Mouse (Mus musculus): ENCODE measurements around the gene Ppp2r5d.
A peak's percentile ranks its signal among the peaks of the same experiment; 100 is the strongest.

Ppp2r5d gene

GRCm38 (mm10) chr17:46714756-46715481 lies 10.0 kb upstream of the Ppp2r5d start:
- no peak for DNase-seq (ENCODE audit: low spot score)

GRCm38 (mm10) chr17:46713849-46714248 lies 8.9 kb upstream of the Ppp2r5d start:
- no peak for DNase-seq (ENCODE audit: low spot score)

DNA sequence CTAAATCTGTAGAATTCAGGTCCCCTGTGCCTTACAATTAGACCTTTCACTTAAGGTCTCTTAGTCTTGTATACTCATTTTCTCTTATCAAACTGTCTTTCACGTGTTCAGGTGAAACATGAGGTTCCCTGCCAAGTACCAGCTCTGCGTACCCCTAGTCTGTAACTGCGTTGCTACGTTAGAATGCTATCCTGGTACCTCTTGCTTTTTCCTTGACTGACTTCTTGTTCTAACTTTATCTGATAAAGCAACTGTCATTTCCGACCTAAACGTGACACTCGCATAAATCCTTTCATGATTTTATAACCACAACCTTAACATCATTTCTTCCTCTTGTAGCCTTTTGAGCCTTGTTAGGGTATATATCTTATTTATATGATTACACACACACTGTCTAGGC lies 7.5 kb upstream of the Ppp2r5d start:
- no peak for DNase-seq (ENCODE audit: low spot score)

DNA sequence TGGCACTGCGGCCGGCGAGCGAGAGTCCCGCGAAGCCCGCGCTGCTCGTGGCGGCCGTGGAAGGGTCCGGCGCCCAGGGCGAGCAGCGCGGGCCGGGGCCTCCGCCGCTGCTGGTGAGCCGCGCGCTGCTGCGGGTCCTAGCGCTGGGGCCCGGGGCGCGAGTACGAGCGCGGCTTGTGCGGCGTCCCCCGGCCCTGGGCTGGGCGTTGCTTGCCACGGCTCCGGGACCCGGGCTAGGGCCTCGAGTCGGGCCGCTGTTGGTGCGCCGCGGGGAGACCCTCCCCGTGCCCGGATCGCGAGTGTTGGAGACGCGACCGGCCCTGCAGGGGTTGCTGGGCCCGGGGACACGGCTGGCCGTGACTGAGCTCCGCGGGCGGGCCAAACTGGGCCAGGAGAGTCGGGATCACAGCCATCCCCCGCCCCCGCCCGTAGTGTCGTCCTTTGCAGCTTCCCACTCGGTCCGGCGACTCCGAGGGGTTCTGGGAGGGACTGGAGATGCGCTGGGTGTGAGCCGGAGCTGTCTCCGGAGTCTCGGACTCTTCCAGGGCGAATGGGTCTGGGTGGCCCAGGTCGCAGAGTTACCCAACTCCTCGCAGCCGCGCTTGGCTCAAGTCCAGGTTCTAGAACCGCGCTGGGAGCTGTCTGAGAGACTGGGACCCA lies 6.8 kb upstream of the Ppp2r5d start:
- DNase-seq (ENCODE audit: low spot score) = no peak

DNA sequence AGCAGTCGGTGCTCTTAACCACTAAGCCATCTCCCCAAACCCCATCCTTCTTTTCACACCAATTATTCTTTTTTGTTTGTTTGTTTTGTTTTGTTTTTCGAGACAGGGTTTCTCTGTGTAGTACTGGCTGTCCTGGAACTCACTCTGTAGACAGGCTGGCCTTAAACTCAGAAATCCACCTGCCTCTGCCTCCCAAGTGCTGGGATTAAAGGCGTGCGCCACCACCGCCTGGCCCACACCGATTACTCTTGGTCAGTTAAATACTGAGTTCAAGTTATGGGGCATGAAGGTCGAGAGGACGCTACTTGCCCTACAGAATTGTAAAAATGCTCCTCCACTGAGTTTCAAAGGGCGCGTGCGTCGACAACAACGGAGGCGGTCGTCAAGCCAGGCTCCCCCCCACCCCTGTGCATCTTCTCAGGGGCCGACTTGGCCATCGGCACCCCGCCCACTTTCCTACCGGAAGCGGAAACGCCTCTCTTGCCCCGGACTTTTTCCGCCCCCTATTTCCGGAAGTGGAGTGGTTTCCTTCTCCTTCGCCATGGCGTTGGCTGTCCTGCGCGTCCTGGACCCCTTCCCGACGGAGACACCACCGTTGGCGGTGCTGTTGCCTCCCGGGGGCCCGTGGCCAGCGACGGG lies 6.2 kb upstream of the Ppp2r5d start, which contains the start of gene Pex6:
TSS of gene Pex6 (plus strand) at position 505 of the 639 bp plus-strand sequence.
- DNase-seq (ENCODE audit: low spot score) = peak; percentile 96

DNA sequence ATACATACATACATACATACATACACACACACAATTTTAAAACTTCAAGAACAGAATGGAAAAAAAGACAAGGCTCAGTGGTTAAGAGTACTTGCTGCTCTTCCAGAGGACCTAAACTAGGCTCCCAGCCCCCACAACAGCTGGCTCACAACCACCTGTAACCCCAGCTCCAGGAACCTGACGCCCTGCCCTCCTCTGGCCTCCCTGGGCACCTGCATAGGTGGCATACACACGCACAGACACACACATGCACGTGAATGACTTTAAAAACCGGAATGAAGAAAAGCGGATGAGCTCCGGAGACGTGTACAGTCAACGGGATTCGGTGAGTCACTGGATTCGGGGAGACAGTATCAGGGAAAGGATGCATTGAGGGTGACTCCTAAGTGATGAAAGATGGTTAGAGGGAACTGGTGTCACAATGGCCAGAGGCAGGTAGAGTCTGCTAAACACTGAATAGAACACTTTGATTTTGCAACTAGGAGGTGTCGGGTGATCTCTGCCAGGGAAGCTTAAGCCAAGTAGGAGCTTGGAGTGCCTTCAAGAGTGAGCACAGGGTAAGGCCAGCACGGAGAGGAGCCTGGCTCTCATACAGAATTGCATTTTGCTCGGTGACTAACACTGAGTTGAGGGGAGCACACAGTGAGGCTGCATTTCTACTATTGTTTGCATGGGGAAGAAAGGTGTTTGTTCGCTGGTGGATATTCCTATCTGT lies 1.6 kb upstream of the Ppp2r5d start:
- no peak for DNase-seq (ENCODE audit: low spot score)

DNA sequence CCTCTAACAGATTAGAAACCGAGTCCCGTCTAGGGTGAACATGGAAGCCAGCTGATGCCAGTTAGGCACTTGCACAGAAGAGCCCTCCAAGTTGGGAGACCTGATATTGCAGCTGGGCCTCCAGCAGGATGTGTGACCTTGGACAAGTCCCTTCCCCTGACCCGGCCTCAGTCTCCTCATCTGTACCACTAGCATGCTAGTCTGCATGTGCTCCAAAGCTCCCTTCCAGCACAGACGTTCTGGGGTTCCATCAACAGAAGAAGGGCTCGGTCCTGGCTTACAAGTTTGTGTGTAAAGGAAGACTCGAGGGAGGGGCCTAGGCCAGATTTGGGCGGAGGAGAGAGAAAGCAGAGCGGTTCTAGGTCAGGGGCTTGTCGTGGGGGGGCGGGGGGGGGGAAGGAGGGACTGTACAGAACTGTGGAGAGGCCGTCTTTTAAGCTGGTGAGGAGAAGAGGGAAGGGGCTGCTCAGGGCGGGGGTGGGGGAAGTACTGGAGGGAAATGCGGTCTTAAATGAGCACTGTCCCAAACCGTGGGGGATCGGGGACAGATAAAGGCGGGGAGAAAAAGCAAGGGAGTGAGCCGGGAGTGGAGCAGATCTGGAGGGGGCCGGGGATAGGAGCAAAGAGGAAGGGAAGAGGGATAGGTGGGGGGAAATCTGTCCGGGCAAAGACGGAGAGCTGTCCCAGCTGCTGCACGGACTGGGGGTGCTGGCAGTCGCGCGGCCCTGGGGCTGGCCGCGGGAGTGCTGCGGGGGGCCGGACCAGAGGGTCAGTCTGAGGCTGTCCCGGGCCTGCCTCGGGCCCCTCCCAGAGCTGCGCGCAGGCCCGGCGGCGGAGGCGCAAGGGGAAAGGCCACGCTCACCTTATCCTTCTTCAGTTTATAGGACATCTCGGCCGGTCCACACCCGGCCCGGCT lies 682 bp downstream of the Ppp2r5d start:
- DNase-seq (ENCODE audit: low spot score) = peak; percentile 24

DNA sequence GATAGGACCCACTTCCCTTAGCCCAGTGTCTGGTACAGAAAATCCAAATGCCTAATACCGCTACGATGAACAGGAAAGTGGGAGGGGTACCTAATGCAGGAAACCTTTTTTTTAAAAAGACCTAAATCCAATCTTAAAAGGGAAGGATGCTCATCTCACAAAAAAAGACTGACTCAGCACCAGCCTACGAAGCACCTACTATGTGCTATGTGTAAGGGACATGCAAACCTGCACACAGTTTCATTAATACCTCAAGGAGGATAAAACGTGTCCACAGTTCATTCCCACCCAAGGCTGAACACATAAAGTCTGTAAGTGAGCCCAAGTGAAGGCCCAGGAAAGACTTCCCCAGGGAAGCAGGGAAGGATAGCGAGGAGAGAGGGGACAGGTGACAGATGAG lies 2.4 kb downstream of the Ppp2r5d start:
- DNase-seq (ENCODE audit: low spot score) = no peak

- DNase-seq (ENCODE audit: low spot score) = no peak
These were observed 2.8 kb downstream of the Ppp2r5d start for GRCm38 (mm10) chr17:46702100-46702499.

GRCm38 (mm10) chr17:46701489-46701888 lies 3.4 kb downstream of the Ppp2r5d start:
- DNase-seq (ENCODE audit: low spot score) = no peak

DNA sequence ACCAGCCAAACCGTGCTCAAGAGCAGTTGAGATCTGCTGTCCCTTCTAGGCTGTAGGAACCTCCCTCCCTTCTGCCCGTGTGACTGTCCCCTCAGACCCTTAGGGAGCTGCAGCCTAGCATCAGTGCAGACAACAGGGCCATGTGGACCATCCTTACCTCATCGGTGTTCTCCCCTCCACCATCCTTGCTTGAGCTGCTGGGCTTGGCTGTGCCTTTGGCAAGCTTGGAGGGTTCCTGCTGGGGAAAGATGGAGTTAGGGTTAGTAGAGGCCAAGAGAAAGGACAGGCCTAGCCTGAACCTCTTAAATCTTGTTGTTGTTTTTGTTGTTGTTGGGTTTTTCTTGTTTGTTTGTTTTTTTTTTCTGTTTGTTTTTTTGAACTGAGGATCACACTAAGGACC lies 5.0 kb downstream of the Ppp2r5d start:
- DNase-seq (ENCODE audit: low spot score) = no peak

DNA sequence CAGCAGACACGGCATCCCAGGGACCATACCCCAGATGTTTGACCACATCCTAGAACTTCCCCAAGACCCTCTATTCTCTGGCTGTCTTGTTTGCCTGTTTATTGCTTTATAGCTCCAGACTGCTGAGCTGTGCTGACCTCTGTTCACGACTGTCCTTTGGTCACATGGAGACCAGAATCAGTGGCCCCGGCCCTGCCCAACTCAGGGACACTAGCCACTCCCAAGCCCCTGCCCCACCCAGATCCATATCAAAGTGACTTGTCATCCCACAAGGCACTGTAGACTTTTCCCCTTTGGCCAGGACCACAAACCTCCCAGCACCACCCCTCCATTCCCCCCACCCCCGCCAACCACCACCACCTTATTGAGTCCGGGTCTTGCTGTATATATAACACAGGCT lies 5.7 kb downstream of the Ppp2r5d start:
- no peak for DNase-seq (ENCODE audit: low spot score)

GRCm38 (mm10) chr17:46698515-46698914 lies 6.4 kb downstream of the Ppp2r5d start:
- DNase-seq (ENCODE audit: low spot score) = no peak

DNA sequence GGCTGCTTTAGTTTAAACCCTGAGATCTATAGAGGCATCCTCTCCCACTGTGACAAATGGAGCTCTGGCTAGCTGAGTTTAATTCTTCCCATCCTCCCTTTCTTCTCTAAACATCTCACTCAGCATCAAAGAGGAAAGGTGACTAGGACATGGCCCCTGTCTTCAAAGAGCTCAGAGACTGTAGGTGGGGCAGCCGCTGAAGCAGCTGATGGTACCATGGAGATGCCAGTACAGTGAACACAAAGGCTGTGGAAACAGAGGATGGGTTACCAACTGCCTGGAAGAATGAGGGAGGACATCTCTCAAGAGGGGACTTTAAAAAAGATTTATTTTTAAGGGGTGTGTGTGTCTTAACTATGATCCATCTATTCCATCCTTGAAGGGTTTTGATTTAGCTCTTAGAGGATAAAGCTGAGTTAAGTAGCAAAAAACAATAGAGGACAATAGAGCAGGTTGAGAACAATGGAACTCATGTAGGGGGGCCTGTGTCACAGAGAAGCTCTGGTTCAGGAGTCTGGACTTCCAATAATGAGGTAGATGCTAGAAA lies 10.3 kb downstream of the Ppp2r5d start:
- no peak for DNase-seq (ENCODE audit: low spot score)

- no peak for DNase-seq (ENCODE audit: low spot score)
These were observed 13.5 kb downstream of the Ppp2r5d start for GRCm38 (mm10) chr17:46691390-46691789.

DNA sequence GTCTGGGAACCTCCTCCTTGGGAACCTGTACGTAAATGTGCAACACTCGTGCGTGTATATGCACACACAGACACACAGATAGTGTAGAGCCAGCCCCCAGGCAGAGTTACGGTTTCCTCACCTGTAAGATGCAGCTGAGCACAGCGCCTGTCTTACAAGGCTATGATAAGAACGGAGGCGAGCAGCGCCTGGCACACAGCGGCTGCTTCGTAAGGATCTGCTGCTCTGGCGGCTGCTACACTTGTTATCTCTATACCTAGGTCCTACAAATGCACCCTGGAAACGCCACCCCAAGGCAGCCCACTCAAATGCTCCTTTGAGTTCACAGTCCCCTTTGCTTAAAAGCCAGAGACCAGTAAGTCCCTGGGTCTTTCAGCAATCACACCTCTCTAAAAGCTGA lies 14.2 kb downstream of the Ppp2r5d start:
- DNase-seq (ENCODE audit: low spot score) = no peak

DNA sequence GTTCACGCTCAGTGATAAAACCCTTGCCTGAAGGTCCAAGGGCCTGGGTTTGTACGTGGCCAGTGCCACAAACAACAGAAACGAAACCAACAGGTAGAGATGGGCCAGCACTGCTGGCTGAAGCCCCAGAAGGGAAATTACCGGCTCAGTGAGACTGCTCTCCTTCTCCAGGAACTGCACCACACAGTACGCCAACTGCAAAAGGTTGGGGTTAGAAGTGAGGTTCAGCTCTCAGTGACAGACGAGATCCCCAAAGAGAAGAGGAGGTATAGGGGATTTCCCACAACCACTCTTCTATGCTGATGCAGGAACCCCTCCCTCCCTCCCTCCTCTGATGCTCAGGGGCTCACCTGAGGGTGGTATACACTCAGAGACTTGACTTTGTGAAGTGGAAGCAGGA lies 19.0 kb downstream of the Ppp2r5d start:
- no peak for DNase-seq (ENCODE audit: low spot score)

- DNase-seq (ENCODE audit: low spot score) = no peak
These were observed 22.1 kb downstream of the Ppp2r5d start for GRCm38 (mm10) chr17:46682654-46683389.

GRCm38 (mm10) chr17:46681466-46682118 lies 23.3 kb downstream of the Ppp2r5d start:
- DNase-seq (ENCODE audit: low spot score) = no peak

Measured in embryo, embryonic 10 days (tissue).